Mouse (Mus musculus) spleen, adult 2 months (tissue): ENCODE data around the gene Npas1.

Experiments used
- CTCF ChIP-seq: fragments of 200-500 bp; IDR thresholded peaks from 2 replicates; pipeline ENCODE4 v1.5.1; 2011; ENCODE audit warnings: mild to moderate bottlenecking, inconsistent platforms; ENCODE audit not compliant: insufficient read depth, insufficient read length, insufficient replicate concordance; ENCODE audit errors: extremely low read depth
- POLR2A ChIP-seq: fragments of 200-500 bp; IDR thresholded peaks from 2 replicates; pipeline ENCODE4 v1.6.1; 2011; ENCODE audit warnings: low read depth, low read length, inconsistent platforms

DNA sequence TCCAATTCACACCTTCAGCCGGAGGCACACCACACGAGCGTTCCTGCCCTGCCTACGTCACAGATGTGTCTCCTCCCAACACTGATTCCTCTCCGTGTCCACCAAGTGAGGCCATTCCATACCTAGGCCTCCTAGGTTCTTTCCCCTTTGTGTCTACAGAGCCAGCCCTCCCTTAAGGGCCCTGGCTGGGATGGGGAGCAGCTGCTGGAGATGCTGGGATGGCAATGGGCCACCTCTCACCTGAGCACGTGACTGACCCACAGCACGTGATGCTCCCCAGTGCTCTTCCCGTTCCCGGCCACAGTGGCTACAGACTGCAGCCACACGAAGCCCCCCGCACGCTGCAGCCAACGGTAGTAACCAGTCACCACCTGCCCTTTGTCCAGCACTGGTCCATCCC lies 17.0 kb downstream of the Npas1 start:
- TF ChIP-seq CTCF (no peak), POLR2A (no peak)
